Mouse (Mus musculus): ENCODE measurements at regions not wholly inside any gene's neighbourhood (a gene's known extent, or its start where the extent isn't known, plus 50 kb on each side); places are given as distances from the start of the nearest gene placed in this dataset.
"Not testable (repeated sequence)": the region's sequence is repeated elsewhere in the genome, so short reads cannot be mapped to it uniquely, and the experiment has no call there.

- no peak overlapping the region for H3K4me3 ChIP-seq (replicated peaks)
- H3K9me3 ChIP-seq (replicated peaks) = no peaks in the 10 kb centered on the region
- ATAC-seq (ENCODE audit: low FRiP score) = peak; percentile 79
- H3K36me3 ChIP-seq = no peaks in the 10 kb centered on the region
- no peak overlapping the region for H3K4me2 ChIP-seq
- H3K27me3 ChIP-seq (replicated peaks) = no peaks in the 10 kb centered on the region
- no peak overlapping the region for H3K27ac ChIP-seq (replicated peaks)
- no peaks in the 10 kb centered on the region for H3K4me1 ChIP-seq
- 55% methylated on average over 13 of the region's 13 CpGs for WGBS
- no peak overlapping the region for H3K9ac ChIP-seq (replicated peaks)
These were observed 78.8 kb downstream of the Tpbg start for GRCm38 (mm10) chr9:85920745-85921614.

- Histone ChIP-seq H3K9ac (replicated peaks) (no peak overlapping the region), H3K27me3 (replicated peaks) (no peaks in the 10 kb centered on the region), H3K27ac (replicated peaks) (no peak overlapping the region), H3K4me2 (no peak overlapping the region), H3K4me1 (no peaks in the 10 kb centered on the region), H3K4me3 (replicated peaks) (no peak overlapping the region), H3K36me3 (no peaks in the 10 kb centered on the region), H3K9me3 (replicated peaks) (no peaks in the 10 kb centered on the region)
- 89% methylated on average over 1 of the region's 1 CpGs for WGBS
- no peak for ATAC-seq (ENCODE audit: low FRiP score)
These were observed 83.1 kb downstream of the Tpbg start for GRCm38 (mm10) chr9:85925259-85925658.

GRCm38 (mm10) chr9:85932209-85932608, 90.0 kb downstream of the Tpbg start:
- no peak overlapping the region for H3K4me2 ChIP-seq
- WGBS = 85% methylated on average over 3 of the region's 3 CpGs
- no peaks in the 10 kb centered on the region for H3K27me3 ChIP-seq (replicated peaks)
- H3K9me3 ChIP-seq (replicated peaks) = no peaks in the 10 kb centered on the region
- ATAC-seq (ENCODE audit: low FRiP score) = no peak
- H3K9ac ChIP-seq (replicated peaks) = no peak overlapping the region
- no peak overlapping the region for H3K4me3 ChIP-seq (replicated peaks)
- no peaks in the 10 kb centered on the region for H3K36me3 ChIP-seq
- no peaks in the 10 kb centered on the region for H3K4me1 ChIP-seq
- H3K27ac ChIP-seq (replicated peaks) = no peak overlapping the region

- H3K36me3 ChIP-seq; H3K9ac ChIP-seq (replicated peaks); H3K27me3 ChIP-seq (replicated peaks); H3K4me2 ChIP-seq; H3K4me1 ChIP-seq; H3K9me3 ChIP-seq (replicated peaks); H3K4me3 ChIP-seq (replicated peaks); ATAC-seq (ENCODE audit: low FRiP score); H3K27ac ChIP-seq (replicated peaks): not testable (repeated sequence)
- 93% methylated on average over 14 of the region's 14 CpGs for WGBS
These were observed 101.0 kb downstream of the Tpbg start for GRCm38 (mm10) chr9:85943066-85943684.

- no peaks in the 10 kb centered on the region for H3K4me1 ChIP-seq
- no peak overlapping the region for H3K9ac ChIP-seq (replicated peaks)
- H3K27me3 ChIP-seq (replicated peaks) = no peaks in the 10 kb centered on the region
- H3K9me3 ChIP-seq (replicated peaks) = no peaks in the 10 kb centered on the region
- WGBS = 70% methylated on average over 12 of the region's 12 CpGs
- no peak overlapping the region for H3K27ac ChIP-seq (replicated peaks)
- no peak for ATAC-seq (ENCODE audit: low FRiP score)
- H3K36me3 ChIP-seq = no peaks in the 10 kb centered on the region
- H3K4me2 ChIP-seq = no peak overlapping the region
- H3K4me3 ChIP-seq (replicated peaks) = no peak overlapping the region
These were observed 106.4 kb downstream of the Tpbg start for GRCm38 (mm10) chr9:85948495-85949137.

- H3K27ac ChIP-seq (replicated peaks) = no peak overlapping the region
- no peaks in the 10 kb centered on the region for H3K9me3 ChIP-seq (replicated peaks)
- H3K36me3 ChIP-seq = no peaks in the 10 kb centered on the region
- no peak overlapping the region for H3K4me2 ChIP-seq
- no peak overlapping the region for H3K9ac ChIP-seq (replicated peaks)
- H3K4me1 ChIP-seq = no peaks in the 10 kb centered on the region
- WGBS = 90% methylated on average over 2 of the region's 2 CpGs
- no peak for ATAC-seq (ENCODE audit: low FRiP score)
- H3K4me3 ChIP-seq (replicated peaks) = no peak overlapping the region
- H3K27me3 ChIP-seq (replicated peaks) = no peaks in the 10 kb centered on the region
These were observed 109.6 kb downstream of the Tpbg start for GRCm38 (mm10) chr9:85951777-85952176.

GRCm38 (mm10) chr9:85970076-85970475, 127.9 kb downstream of the Tpbg start:
- Histone ChIP-seq H3K4me3 (replicated peaks) (no peak overlapping the region), H3K9me3 (replicated peaks) (no peaks in the 10 kb centered on the region), H3K9ac (replicated peaks) (no peak overlapping the region), H3K36me3 (no peaks in the 10 kb centered on the region), H3K27me3 (replicated peaks) (no peaks in the 10 kb centered on the region), H3K27ac (replicated peaks) (no peak overlapping the region), H3K4me1 (no peaks in the 10 kb centered on the region), H3K4me2 (no peak overlapping the region)
- 90% methylated on average over 10 of the region's 10 CpGs for WGBS
- no peak for ATAC-seq (ENCODE audit: low FRiP score)

- WGBS = 69% methylated on average over 5 of the region's 5 CpGs
- H3K4me3 ChIP-seq (replicated peaks) = no peak overlapping the region
These were observed 139.2 kb downstream of the Tpbg start for GRCm38 (mm10) chr9:85981428-85981827.

GRCm38 (mm10) chr9:85983516-85983915, 141.3 kb downstream of the Tpbg start:
- not testable (repeated sequence) for H3K27me3 ChIP-seq (replicated peaks); H3K9me3 ChIP-seq (replicated peaks); ATAC-seq (ENCODE audit: low FRiP score); H3K4me2 ChIP-seq; H3K36me3 ChIP-seq; H3K27ac ChIP-seq (replicated peaks); H3K4me3 ChIP-seq (replicated peaks); H3K4me1 ChIP-seq; H3K9ac ChIP-seq (replicated peaks)
- WGBS = 93% methylated on average over 8 of the region's 8 CpGs

More at GRCm38 (mm10) chr9:85981428-85981827, 139.2 kb downstream of the Tpbg start:
- no peak overlapping the region for H3K4me2 ChIP-seq
- H3K36me3 ChIP-seq = no peaks in the 10 kb centered on the region
- no peaks in the 10 kb centered on the region for H3K9me3 ChIP-seq (replicated peaks)
- no peak overlapping the region for H3K9ac ChIP-seq (replicated peaks)
- ATAC-seq (ENCODE audit: low FRiP score) = no peak
- H3K4me1 ChIP-seq = no peaks in the 10 kb centered on the region
- no peaks in the 10 kb centered on the region for H3K27me3 ChIP-seq (replicated peaks)
- H3K27ac ChIP-seq (replicated peaks) = no peak overlapping the region

GRCm38 (mm10) chr9:85985671-85986070, 143.5 kb downstream of the Tpbg start:
- no peak overlapping the region for H3K27ac ChIP-seq (replicated peaks)
- no peaks in the 10 kb centered on the region for H3K4me1 ChIP-seq
- H3K27me3 ChIP-seq (replicated peaks) = no peaks in the 10 kb centered on the region
- ATAC-seq (ENCODE audit: low FRiP score) = peak; percentile 57
- no peak overlapping the region for H3K4me2 ChIP-seq
- 24% methylated on average over 5 of the region's 5 CpGs for WGBS
- no peaks in the 10 kb centered on the region for H3K36me3 ChIP-seq
- no peak overlapping the region for H3K4me3 ChIP-seq (replicated peaks)
- H3K9me3 ChIP-seq (replicated peaks) = no peaks in the 10 kb centered on the region
- H3K9ac ChIP-seq (replicated peaks) = no peak overlapping the region

- H3K9ac ChIP-seq (replicated peaks) = no peak overlapping the region
- ATAC-seq (ENCODE audit: low FRiP score) = no peak
- no peaks in the 10 kb centered on the region for H3K9me3 ChIP-seq (replicated peaks)
- H3K4me3 ChIP-seq (replicated peaks) = no peak overlapping the region
- no peak overlapping the region for H3K4me2 ChIP-seq
- H3K36me3 ChIP-seq = no peaks in the 10 kb centered on the region
- 63% methylated on average over 2 of the region's 2 CpGs for WGBS
- no peaks in the 10 kb centered on the region for H3K4me1 ChIP-seq
- no peaks in the 10 kb centered on the region for H3K27me3 ChIP-seq (replicated peaks)
- H3K27ac ChIP-seq (replicated peaks) = no peak overlapping the region
These were observed 144.0 kb downstream of the Tpbg start for GRCm38 (mm10) chr9:85986142-85986541.

- no peak overlapping the region for H3K27ac ChIP-seq (replicated peaks)
- no peaks in the 10 kb centered on the region for H3K4me1 ChIP-seq
- H3K27me3 ChIP-seq (replicated peaks) = no peaks in the 10 kb centered on the region
- ATAC-seq (ENCODE audit: low FRiP score) = no peak
- H3K9ac ChIP-seq (replicated peaks) = no peak overlapping the region
- 42% methylated on average over 2 of the region's 2 CpGs for WGBS
- no peaks in the 10 kb centered on the region for H3K36me3 ChIP-seq
- H3K4me2 ChIP-seq = no peak overlapping the region
- no peak overlapping the region for H3K4me3 ChIP-seq (replicated peaks)
- no peaks in the 10 kb centered on the region for H3K9me3 ChIP-seq (replicated peaks)
These were observed 160.8 kb downstream of the Tpbg start for GRCm38 (mm10) chr9:86002996-86003395.

All from neural tube, embryonic 15.5 days (tissue).